Mouse (Mus musculus): Measurements from ENCODE around the gene Sh2d2a.

DNA sequence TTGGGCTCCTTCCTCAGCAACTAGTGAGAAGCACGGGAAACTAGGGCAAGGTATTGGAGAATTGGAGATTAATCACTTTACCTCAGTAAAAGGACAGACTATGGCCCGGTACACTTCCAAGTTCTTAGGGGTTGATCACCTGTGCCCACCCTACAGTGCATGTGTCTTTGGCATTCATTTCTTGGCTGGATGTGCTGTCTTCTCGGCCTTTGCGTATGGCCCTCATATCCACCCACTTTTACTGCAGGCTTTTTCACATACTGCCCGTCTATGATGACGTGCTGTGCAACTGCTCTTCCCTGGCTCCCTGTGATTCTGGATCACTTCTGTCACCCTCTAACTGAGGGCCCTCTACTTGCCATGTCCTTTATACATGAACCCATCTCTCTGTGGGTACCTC lies 39.9 kb downstream of the Sh2d2a start:
- TF ChIP-seq CTCF (conservative IDR thresholded peaks at IDR 0.05; ENCODE audit: low read length) (no peak), POU5F1 (IDR thresholded peaks at IDR 0.05; ENCODE audit: borderline replicate concordance, low read length) (no peak)
